Mouse (Mus musculus) Patski (cell line): ENCODE measurements at regions not wholly inside any gene's neighbourhood (a gene's known extent, or its start where the extent isn't known, plus 50 kb on each side); places are given as distances from the start of the nearest gene placed in this dataset.

ENCODE experiments used
- ATAC-seq: fragments of 100-300 bp; one replicate; pipeline ENCODE4 v1.8.0; 2021
- CTCF ChIA-PET: fragments of 350-600 bp; sonication (Branson Sonifier 250); formaldehyde crosslinking; loops from one replicate; lab custom pipeline; 2022; ENCODE audit warnings: inconsistent platforms; lab: Charles Lee
- POLR2A ChIA-PET: fragments of 350-600 bp; sonication (Branson Sonifier 250); formaldehyde crosslinking; loops from one replicate; lab custom pipeline; 2022; ENCODE audit warnings: antibody characterized with exemption, inconsistent platforms; lab: Charles Lee
- DNase-seq: peaks from one replicate; pipeline ENCODE4 v3.0.0-alpha.2; 2011; ENCODE audit warnings: low read depth, low spot score
- H3K27me3 ChIP-seq: fragments of 371-371 bp; one replicate; pipeline ENCODE4 v1.5.1; 2021
- CTCF ChIP-seq: fragments of 100-300 bp; IDR thresholded peaks from one replicate; pipeline ENCODE4 v1.5.1; 2021
- in situ Hi-C: fragments of 300-500 bp; cut with MboI; formaldehyde crosslinking; loops from 3 replicates; pipeline ENCODE4 v1.11.1; 2018; ENCODE audit warnings: low pct_unique_long_range_greater_than_20kb, mixed read lengths

GRCm38 (mm10) chr7:69326311-69326710 is 577.3 kb upstream of the Arrdc4 start:
- in situ Hi-C loops = no loop called here
- no peak for DNase-seq
- TF ChIP-seq CTCF = no peak
- no peaks in the 10 kb centered on the region for H3K27me3 ChIP-seq
- POLR2A ChIA-PET = no interaction called here
- CTCF ChIA-PET = no interaction called here
- ATAC-seq = no peak

GRCm38 (mm10) chr7:69277056-69277705 is 528.1 kb upstream of the Arrdc4 start:
- no peak for DNase-seq
- POLR2A ChIA-PET = no interaction called here
- no peaks in the 10 kb centered on the region for H3K27me3 ChIP-seq
- CTCF ChIA-PET = interaction anchor here (0.7 to 0.8 kb wide), 2 partner anchors 11 to 77 kb away, joined by 3 to 4 read pairs; no protein-coding TSS in a partner anchor
- in situ Hi-C loops = no loop called here
- ATAC-seq = no peak
- no peak for TF ChIP-seq CTCF

- ChIA-PET POLR2A (no interaction called here), CTCF (interaction anchor here (0.7 to 0.8 kb wide), 2 partner anchors 10 to 76 kb away, joined by 3 to 4 read pairs; no protein-coding TSS in a partner anchor)
- ATAC-seq (no peak), DNase-seq (no peak)
- TF ChIP-seq CTCF = no peak
- no peaks in the 10 kb centered on the region for H3K27me3 ChIP-seq
- in situ Hi-C loops = no loop called here
Measured at GRCm38 (mm10) chr7:69276376-69277055, 527.5 kb upstream of the Arrdc4 start.

GRCm38 (mm10) chr7:69273670-69274069 is 524.6 kb upstream of the Arrdc4 start:
- no peak for TF ChIP-seq CTCF
- CTCF ChIA-PET = no interaction called here
- no peak for DNase-seq
- POLR2A ChIA-PET = no interaction called here
- in situ Hi-C loops = no loop called here
- no peaks in the 10 kb centered on the region for H3K27me3 ChIP-seq
- no peak for ATAC-seq

- ChIA-PET CTCF (no interaction called here), POLR2A (no interaction called here)
- no peaks in the 10 kb centered on the region for H3K27me3 ChIP-seq
- ATAC-seq (no peak), DNase-seq (no peak)
- in situ Hi-C loops = no loop called here
- no peak for TF ChIP-seq CTCF
Measured at GRCm38 (mm10) chr7:69244519-69244918, 495.5 kb upstream of the Arrdc4 start.

GRCm38 (mm10) chr7:69233296-69233695 is 484.3 kb upstream of the Arrdc4 start:
- no peak for DNase-seq
- ATAC-seq = no peak
- ChIA-PET CTCF (no interaction called here), POLR2A (no interaction called here)
- no peak for TF ChIP-seq CTCF
- no peaks in the 10 kb centered on the region for H3K27me3 ChIP-seq
- in situ Hi-C loops = no loop called here

GRCm38 (mm10) chr7:69217871-69218270 is 468.8 kb upstream of the Arrdc4 start:
- POLR2A ChIA-PET = no interaction called here
- ATAC-seq = no peak
- DNase-seq = no peak
- peaks cover 5% of the 10 kb centered on the region for H3K27me3 ChIP-seq
- CTCF ChIA-PET = interaction anchor here (0.9 kb wide), 1 partner anchor 68 kb away, joined by 3 read pairs; no protein-coding TSS in a partner anchor
- in situ Hi-C loops = no loop called here
- TF ChIP-seq CTCF = no peak
